Mouse (Mus musculus): ENCODE measurements around the gene Pabpc1l. TPM values are rescaled to one million over a fixed set of nuclear protein-coding genes. Genes with fewer than 3 reads are reported as not detected.

Gene Pabpc1l
- total RNA-seq, 4 experiments from 2014 or later = 0.75 to 1.9 (median 0.95) TPM

GRCm38 (mm10) chr2:164083609-164084341 lies 58.5 kb downstream of the Pabpc1l start:
- no peak for DNase-seq (ENCODE audit: low spot score in 2 of 2)

GRCm38 (mm10) chr2:164084342-164084700 lies 59.1 kb downstream of the Pabpc1l start:
- no peak for DNase-seq (ENCODE audit: low spot score in 2 of 2)

GRCm38 (mm10) chr2:164087416-164088017 lies 62.3 kb downstream of the Pabpc1l start:
- no peak for DNase-seq (ENCODE audit: low spot score in 2 of 2)

DNA sequence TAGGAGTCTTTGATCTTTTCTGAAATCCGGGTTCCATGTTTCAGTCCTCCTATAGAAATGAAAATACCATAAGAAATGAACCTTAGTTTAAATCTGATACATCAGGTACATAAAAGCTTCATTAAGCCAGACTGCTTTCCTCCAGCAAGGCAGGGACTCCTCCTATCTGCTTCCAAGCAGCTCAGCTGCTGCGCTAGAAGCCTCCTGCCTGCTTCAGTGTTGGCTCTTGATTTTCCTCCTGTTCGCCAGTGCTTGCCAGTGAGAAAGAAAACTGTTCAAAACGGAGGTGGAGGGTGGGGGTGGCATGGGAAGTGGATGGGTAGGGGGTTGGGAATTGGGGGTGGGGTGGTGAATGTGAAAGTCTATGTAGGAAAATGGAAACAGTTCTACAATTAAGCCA lies 64.3 kb downstream of the Pabpc1l start:
- no peak for DNase-seq (ENCODE audit: low spot score in 2 of 2)

DNA sequence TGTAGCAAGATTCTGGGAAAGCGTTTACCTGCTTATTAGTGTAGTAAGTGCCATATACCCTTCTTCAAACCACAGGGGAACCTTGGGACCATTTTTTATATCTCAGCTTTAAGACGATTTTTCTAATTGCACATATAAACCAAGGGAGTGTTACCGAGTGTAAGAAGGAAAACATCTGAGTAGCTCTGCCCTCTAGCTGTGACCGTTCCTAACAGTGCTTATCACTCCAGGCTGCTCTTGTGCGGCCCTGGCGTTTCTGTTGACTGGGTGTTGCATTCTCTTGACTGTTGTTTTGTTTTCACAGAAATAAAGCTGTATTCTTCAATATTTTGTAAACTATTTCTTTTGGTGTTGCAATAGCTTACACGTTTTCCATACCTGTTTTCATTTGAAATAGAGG lies 68.9 kb downstream of the Pabpc1l start:
- no peak for DNase-seq (ENCODE audit: low spot score in 2 of 2)

DNA sequence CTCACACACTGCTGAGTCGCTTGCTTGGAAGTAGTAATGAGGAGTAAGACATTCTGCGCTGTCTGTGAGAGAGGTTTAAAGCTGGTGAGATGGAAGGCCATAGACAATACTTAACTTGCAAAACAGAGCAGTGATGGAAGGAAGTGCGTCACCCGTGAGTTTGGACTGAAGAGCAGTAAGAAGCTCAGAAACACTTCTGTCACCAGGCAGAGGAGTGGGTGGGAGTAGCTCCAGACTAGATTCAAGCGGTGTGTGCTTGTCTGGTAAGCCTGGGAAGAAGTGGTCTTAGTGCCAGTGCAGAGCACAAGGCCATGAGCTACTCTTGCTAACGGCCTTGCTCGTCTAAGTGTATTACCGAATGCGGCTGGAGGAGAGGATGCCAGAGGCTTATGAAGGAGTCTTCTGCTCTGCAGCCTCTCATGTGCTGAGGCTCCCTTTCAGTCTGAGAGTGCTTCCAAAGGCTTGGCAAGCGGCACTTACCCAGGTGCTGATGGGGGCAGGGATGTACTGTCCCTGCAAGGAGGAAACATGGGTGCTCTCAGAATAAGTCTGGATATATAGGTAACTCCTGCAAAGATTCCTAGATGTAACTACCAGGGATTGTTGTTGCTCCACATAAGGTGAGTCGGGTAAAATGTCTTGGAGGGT lies 73.5 kb downstream of the Pabpc1l start:
- DNase-seq (ENCODE audit: low spot score in 2 of 2) = peak in 1 of 2 experiments; percentile 54

Other genes with a start within 250 kb of the Pabpc1l start
- under 1 TPM in 1 of 4 experiments, not detected in 3; 0.18 TPM for gene Ccn5, start 204.6 kb upstream of the Pabpc1l start, total RNA-seq (2022)
- gene Kcnk15, start 171.8 kb upstream of the Pabpc1l start, total RNA-seq (2022) = under 1 TPM; 0.19 to 0.27 (median 0.25) TPM
- 10 to 100 TPM; 64.3 to 72.1 (median 69.3) TPM for gene Rims4, start 106.8 kb upstream of the Pabpc1l start, total RNA-seq (2022)
- 100 to 1,000 TPM; 427 to 461 (median 444) TPM for gene Ywhab, start 30.5 kb upstream of the Pabpc1l start, total RNA-seq (2022)
- 10 to 100 TPM; 31.7 to 37.5 (median 34.1) TPM for gene Stk4, start 44.9 kb downstream of the Pabpc1l start, total RNA-seq (2022)
- 10 to 100 TPM; 76.6 to 84.5 (median 81.5) TPM for gene Tomm34, start 45.7 kb downstream of the Pabpc1l start, total RNA-seq (2022)
- gene Kcns1, start 145.7 kb downstream of the Pabpc1l start, total RNA-seq (2022) = 10 to 100 TPM; 17.5 to 19.4 (median 18.5) TPM
- gene Wfdc5, start 157.3 kb downstream of the Pabpc1l start, total RNA-seq (2022) = not detected
- gene Wfdc12, start 165.2 kb downstream of the Pabpc1l start, total RNA-seq (2022) = not detected
- not detected for gene Wfdc15a, start 174.7 kb downstream of the Pabpc1l start, total RNA-seq (2022)
- gene Wfdc15b, start 196.2 kb downstream of the Pabpc1l start, total RNA-seq (2022) = not detected
- not detected for gene Svs2, start 213.0 kb downstream of the Pabpc1l start, total RNA-seq (2022)
- not detected for gene Svs3b, start 231.2 kb downstream of the Pabpc1l start, total RNA-seq (2022)

Data from left cerebral cortex, adult 8-10 months (tissue).